9 mouse cellular contexts compared by ENCODE assay signal in the genomic region with DNA sequence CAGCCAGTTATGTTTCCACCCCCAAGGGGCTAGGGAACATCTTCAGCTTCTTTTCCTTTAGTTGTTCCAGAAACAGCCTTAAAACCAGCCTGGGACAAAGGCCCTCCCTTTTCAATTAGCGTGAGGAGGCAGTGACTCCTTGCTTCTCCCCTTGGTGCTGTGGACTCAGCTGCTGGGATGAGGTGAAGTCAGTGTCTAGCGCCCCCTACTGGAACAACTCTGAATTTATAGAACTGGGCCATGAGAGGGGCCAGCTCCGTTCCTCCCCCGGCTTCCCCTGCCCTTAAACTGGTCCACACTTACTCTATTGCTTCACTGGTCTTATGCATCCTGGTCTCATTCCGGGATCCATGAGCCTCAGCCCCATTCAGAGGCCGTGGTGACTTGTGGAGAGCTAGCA. TPM values are rescaled to one million over a fixed set of nuclear protein-coding genes. Genes with fewer than 3 reads are reported as not detected.
DNase-seq lines count a peak whose midpoint lies in the region; ATAC-seq and TF ChIP-seq lines count a peak whose summit lies in the region.
"Had no signal": no experiment of that assay in that cellular context is flagged by ENCODE, and none has a peak within 500 bp of the region (broad histone marks: within the 10 kb centered on the region; RNA-seq: fewer than 3 reads in every experiment).

No protein-coding gene starts in this region.

- peak; percentile 62 for DNase-seq in gastrocnemius, adult 18-20 months (ENCODE audit: low spot score)
- DNase-seq in gastrocnemius, postnatal 10 days, result no peak
- DNase-seq in testis, postnatal 10 days (ENCODE audit: low spot score), result no peak
- DNase-seq in layer of hippocampus, adult 9-11 months, result peak; percentile 41
- DNase-seq in midbrain, postnatal 0 days (ENCODE audit: low spot score), result peak; percentile 69
- DNase-seq in ovary, postnatal 10 days (ENCODE audit: low spot score), result no peak

- WGBS in midbrain, postnatal 0 days, result 39% methylated on average over 6 of the region's 6 CpGs

- H3K27ac ChIP-seq in testis, adult 2 months (ENCODE audit: control insufficient read depth, insufficient read depth, low read depth, low read length), result no peak overlapping the region
- H3K27ac ChIP-seq in midbrain, postnatal 0 days (ENCODE audit: low read depth, low read length), result no peak overlapping the region
- H3K27ac ChIP-seq: limb, embryonic 15.5 days had no signal

- TF ChIP-seq CTCF in testis, adult 2 months (IDR thresholded peaks at IDR 0.05; ENCODE audit: control insufficient read depth, insufficient read depth, insufficient replicate concordance, low read depth, low read length), result peak; percentile 78; the same call in 1 of the 2 replicates
- peak; percentile 81 for TF ChIP-seq CTCF in midbrain, postnatal 0 days (IDR thresholded peaks at IDR 0.05)

- no peak overlapping the region for H3K9ac ChIP-seq in midbrain, postnatal 0 days (replicated peaks; ENCODE audit: low read length, poor library complexity, severe bottlenecking)
- H3K9ac ChIP-seq: limb, embryonic 15.5 days had no signal

- no peak overlapping the region for H3K4me2 ChIP-seq in midbrain, postnatal 0 days (ENCODE audit: low read depth, low read length, poor library complexity, severe bottlenecking)
- H3K4me2 ChIP-seq: limb, embryonic 15.5 days had no signal

- H3K4me3 ChIP-seq in testis, adult 2 months (ENCODE audit: control insufficient read depth, low read depth, low read length), result peak overlapping the region; percentile 42
- H3K4me3 ChIP-seq in midbrain, postnatal 0 days (ENCODE audit: low read depth, low read length), result no peak overlapping the region
- H3K4me3 ChIP-seq: limb, embryonic 15.5 days had no signal

- ATAC-seq in common myeloid progenitor, adult 5-6 weeks (replicated peaks; ENCODE audit: low read depth, poor library complexity, severe bottlenecking), result peak; percentile 41
- ATAC-seq in midbrain, postnatal 0 days (ENCODE audit: low FRiP score), result no peak

- TF ChIP-seq POLR2A in testis, adult 2 months (IDR thresholded peaks at IDR 0.05; ENCODE audit: control insufficient read depth, low read depth, low read length), result no peak

- H3K36me3 ChIP-seq in testis, adult 2 months (ENCODE audit: control insufficient read depth, insufficient read depth, low read length), result no peaks in the 10 kb centered on the region
- H3K36me3 ChIP-seq in midbrain, postnatal 0 days (ENCODE audit: insufficient read depth, low read length), result peaks cover 52% of the 10 kb centered on the region

- peaks cover 17% of the 10 kb centered on the region for H3K4me1 ChIP-seq in testis, adult 2 months (ENCODE audit: control insufficient read depth, insufficient read depth, low read length)
- H3K4me1 ChIP-seq in midbrain, postnatal 0 days (ENCODE audit: insufficient read depth, low read length), result no peaks in the 10 kb centered on the region; the same call in 1 of the 2 replicates

- H3K27me3 ChIP-seq in testis, adult 2 months (ENCODE audit: control insufficient read depth, insufficient read depth, low read length), result no peaks in the 10 kb centered on the region
- no peaks in the 10 kb centered on the region for H3K27me3 ChIP-seq in midbrain, postnatal 0 days (ENCODE audit: insufficient read depth, low read length)
- H3K27me3 ChIP-seq: limb, embryonic 15.5 days had no signal

- H3K9me3 ChIP-seq in midbrain, postnatal 0 days (ENCODE audit: low read length), result no peaks in the 10 kb centered on the region
- H3K9me3 ChIP-seq: limb, embryonic 15.5 days had no signal

RNA-seq across cellular contexts. Expression of a gene that starts 37.4 kb away (rescaled TPM):
- not detected for total RNA-seq in gastrocnemius, adult 18-20 months (2021)
- total RNA-seq in gastrocnemius, postnatal 10 days (2021), result not detected
- polyA plus RNA-seq in testis, adult 2 months (2012; rRNA removed), result 11.9 and 13.3 TPM in 2 replicates
- total RNA-seq in common myeloid progenitor, adult 5-6 weeks (2017), result not detected in 2 replicates
- 0.27 TPM in 1 of 2 replicates, not detected in the other for total RNA-seq in midbrain, postnatal 0 days (2014; rRNA removed)
- polyA plus RNA-seq in midbrain, postnatal 0 days (2015; fragmentation: Nextera tagmentation; extraction: Ambion mirVana), result not detected in 2 replicates
- polyA plus RNA-seq: limb, embryonic 15.5 days had no signal

RNA-seq across cellular contexts. Expression of a gene that starts 44.0 kb away (rescaled TPM):
- under 1 TPM; 0.53 to 0.74 TPM for total RNA-seq in gastrocnemius, adult 18-20 months (2021)
- total RNA-seq in gastrocnemius, postnatal 10 days (2021), result 1 to 10 TPM; 1.1 to 2.0 TPM
- 23.9 and 35.6 TPM in 2 replicates for polyA plus RNA-seq in testis, adult 2 months (2012; rRNA removed)
- total RNA-seq in common myeloid progenitor, adult 5-6 weeks (2017), result 13.4 and 13.5 TPM in 2 replicates
- 156 and 160 TPM in 2 replicates for total RNA-seq in midbrain, postnatal 0 days (2014; rRNA removed)
- 28.1 and 32.1 TPM in 2 replicates for polyA plus RNA-seq in midbrain, postnatal 0 days (2015; fragmentation: Nextera tagmentation; extraction: Ambion mirVana)

RNA-seq across cellular contexts. Expression of a gene that starts 58.9 kb away (rescaled TPM):
- not detected for total RNA-seq in gastrocnemius, adult 18-20 months (2021)
- total RNA-seq in gastrocnemius, postnatal 10 days (2021), result under 1 TPM in 1 of 2 experiments, not detected in 1; 0.28 TPM
- 23.3 and 28.7 TPM in 2 replicates for polyA plus RNA-seq in testis, adult 2 months (2012; rRNA removed)
- not detected in 2 replicates for total RNA-seq in common myeloid progenitor, adult 5-6 weeks (2017)
- total RNA-seq in midbrain, postnatal 0 days (2014; rRNA removed), result 4.1 and 5.2 TPM in 2 replicates
- polyA plus RNA-seq in midbrain, postnatal 0 days (2015; fragmentation: Nextera tagmentation; extraction: Ambion mirVana), result 1.4 and 2.2 TPM in 2 replicates

Comparison
In these comparisons a context has a peak if more than half of its experiments do, and no peak if none do; other contexts are left out.
1. DNase-seq: peak in gastrocnemius, adult 18-20 months (single experiment), layer of hippocampus, adult 9-11 months (single experiment) and midbrain, postnatal 0 days (single experiment); none in gastrocnemius, postnatal 10 days (single experiment), testis, postnatal 10 days (single experiment) and ovary, postnatal 10 days (single experiment).
2. RNA of a gene that starts 44.0 kb away (total RNA-seq): 156 to 160 TPM in midbrain, postnatal 0 days; 13.4 to 13.5 TPM in common myeloid progenitor, adult 5-6 weeks, 1.1 to 2.0 TPM in gastrocnemius, postnatal 10 days and 0.53 to 0.74 TPM in gastrocnemius, adult 18-20 months; every median in the first group is over 10 times any median in the second.